Mouse (Mus musculus) E14TG2a.4 (cell line): ENCODE measurements around the gene Efna5.

Source experiments
- H3K27me3 ChIP-seq: 2 replicates; pipeline ENCODE4 v1.6.1; 2014; ENCODE audit warnings: low read length, control low read depth; ENCODE audit not compliant: insufficient read depth
- H3K36me3 ChIP-seq: 2 replicates; pipeline ENCODE4 v1.6.1; 2014; ENCODE audit warnings: low read length, control low read depth; ENCODE audit not compliant: insufficient read depth
- H3K4me1 ChIP-seq: replicated peaks from 2 replicates; pipeline ENCODE4 v1.6.1; 2014; ENCODE audit warnings: low read depth, low read length, control low read depth
- H3K4me3 ChIP-seq: replicated peaks from 2 replicates; pipeline ENCODE4 v1.5.1; 2014; ENCODE audit warnings: mild to moderate bottlenecking, low read length
- H3K9me3 ChIP-seq: 2 replicates; pipeline ENCODE4 v1.6.1; 2014; ENCODE audit warnings: low read length, control low read depth
- CTCF ChIP-seq: conservative IDR thresholded peaks from 2 replicates; pipeline ENCODE4 v1.5.1; 2014; ENCODE audit warnings: low read length
- NANOG ChIP-seq: IDR thresholded peaks from 2 replicates; pipeline ENCODE4 v1.6.1; 2014; ENCODE audit warnings: borderline replicate concordance, low read length, mixed read lengths
- POU5F1 ChIP-seq: IDR thresholded peaks from 2 replicates; pipeline ENCODE4 v1.6.1; 2014; ENCODE audit warnings: low read length, borderline replicate concordance

Efna5 gene

DNA sequence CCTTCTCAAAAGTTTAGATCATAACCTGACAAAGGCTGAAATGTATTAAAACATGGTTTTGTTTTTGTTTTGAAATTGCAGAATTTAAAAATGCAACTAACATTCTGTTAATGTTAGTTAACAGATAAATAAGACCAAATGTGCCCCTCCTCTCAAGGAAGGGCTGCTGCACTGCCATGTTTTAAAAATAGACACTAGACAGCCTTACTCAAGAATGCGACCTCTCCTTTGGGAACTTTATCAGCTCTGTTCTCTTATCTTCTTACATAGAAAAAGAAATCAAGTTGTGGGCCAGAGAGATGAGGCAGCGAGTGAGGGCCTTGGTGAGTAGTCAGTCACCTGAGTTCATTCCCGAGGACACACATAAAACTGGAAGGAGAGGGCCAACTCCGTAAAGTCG lies 158.2 kb downstream of the Efna5 start:
- Histone ChIP-seq H3K9me3 (no peaks in the 10 kb centered on the region), H3K36me3 (no peaks in the 10 kb centered on the region), H3K4me3 (no peak overlapping the region), H3K4me1 (no peaks in the 10 kb centered on the region), H3K27me3 (no peaks in the 10 kb centered on the region)
- no peak for TF ChIP-seq NANOG

DNA sequence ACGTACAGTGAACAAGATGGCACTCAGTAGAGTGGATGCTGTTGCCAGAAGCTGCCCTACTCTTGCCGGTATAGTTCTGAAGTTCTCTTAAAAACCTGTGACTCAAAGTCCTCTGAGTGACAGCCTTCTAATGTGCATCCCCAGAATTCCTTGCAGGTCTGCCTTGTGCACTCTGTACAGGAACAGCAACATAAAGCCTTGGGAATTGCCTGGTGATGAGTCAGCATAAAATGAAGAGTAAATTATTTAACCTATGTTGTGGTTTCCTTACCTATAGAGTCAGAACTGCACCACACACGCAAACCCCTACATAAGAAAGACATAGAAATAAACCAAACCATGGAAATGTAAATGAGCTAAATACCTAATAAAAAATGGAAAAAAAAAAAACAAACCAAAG lies 159.5 kb downstream of the Efna5 start:
- H3K4me3 ChIP-seq = no peak overlapping the region
- no peak for TF ChIP-seq CTCF
- TF ChIP-seq POU5F1 = no peak
- no peak for TF ChIP-seq NANOG
- H3K36me3 ChIP-seq = no peaks in the 10 kb centered on the region
- no peaks in the 10 kb centered on the region for H3K27me3 ChIP-seq
- H3K9me3 ChIP-seq = no peaks in the 10 kb centered on the region
- no peaks in the 10 kb centered on the region for H3K4me1 ChIP-seq

- no peak for TF ChIP-seq POU5F1
- no peak for TF ChIP-seq NANOG
- no peak for TF ChIP-seq CTCF
- Histone ChIP-seq H3K27me3 (no peaks in the 10 kb centered on the region), H3K4me1 (no peaks in the 10 kb centered on the region), H3K4me3 (no peak overlapping the region), H3K36me3 (no peaks in the 10 kb centered on the region), H3K9me3 (no peaks in the 10 kb centered on the region)
Measured at GRCm38 (mm10) chr17:62720740-62721450, 160.2 kb downstream of the Efna5 start.

DNA sequence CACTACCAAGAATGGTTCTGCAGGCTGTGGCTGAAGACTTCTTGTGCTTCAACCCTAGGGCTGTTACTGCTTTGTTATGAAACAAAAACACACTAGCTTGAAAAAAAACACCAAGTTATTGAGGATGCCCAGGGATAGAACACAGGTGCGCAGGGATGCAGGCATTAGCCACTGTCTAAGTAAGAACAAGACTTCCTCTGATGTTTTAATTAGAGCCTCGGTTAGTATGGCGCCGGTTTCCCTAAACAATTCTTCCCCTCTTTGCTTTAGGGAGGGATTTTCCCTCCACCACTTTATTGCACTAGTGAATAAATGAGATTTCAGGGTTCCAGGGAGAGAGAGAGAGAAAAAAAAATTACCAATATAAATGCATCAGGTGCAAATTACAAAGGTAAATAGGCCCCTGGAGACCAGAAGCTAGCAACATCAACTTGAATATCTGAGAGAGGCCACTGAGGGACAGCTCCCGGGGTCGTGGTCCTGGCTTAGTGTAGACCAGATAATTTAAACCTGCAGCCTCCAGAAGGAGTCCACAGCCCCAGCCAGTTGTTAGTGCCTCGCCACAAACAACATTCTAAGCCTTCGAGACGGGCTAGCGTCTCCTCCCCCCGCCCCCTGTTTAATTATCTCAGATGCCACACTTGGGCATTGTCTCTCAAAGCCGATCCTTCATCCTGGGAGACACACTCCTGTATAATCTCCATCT lies 163.5 kb downstream of the Efna5 start:
- no peak overlapping the region for H3K4me3 ChIP-seq
- H3K27me3 ChIP-seq = no peaks in the 10 kb centered on the region
- no peaks in the 10 kb centered on the region for H3K9me3 ChIP-seq
- no peak for TF ChIP-seq CTCF
- no peak for TF ChIP-seq NANOG
- no peak for TF ChIP-seq POU5F1
- no peaks in the 10 kb centered on the region for H3K36me3 ChIP-seq
- no peaks in the 10 kb centered on the region for H3K4me1 ChIP-seq

GRCm38 (mm10) chr17:62713455-62713854 lies 167.7 kb downstream of the Efna5 start:
- Histone ChIP-seq H3K4me3 (no peak overlapping the region), H3K36me3 (no peaks in the 10 kb centered on the region), H3K4me1 (no peaks in the 10 kb centered on the region), H3K9me3 (no peaks in the 10 kb centered on the region), H3K27me3 (no peaks in the 10 kb centered on the region)
- TF ChIP-seq CTCF = no peak
- no peak for TF ChIP-seq POU5F1
- no peak for TF ChIP-seq NANOG

DNA sequence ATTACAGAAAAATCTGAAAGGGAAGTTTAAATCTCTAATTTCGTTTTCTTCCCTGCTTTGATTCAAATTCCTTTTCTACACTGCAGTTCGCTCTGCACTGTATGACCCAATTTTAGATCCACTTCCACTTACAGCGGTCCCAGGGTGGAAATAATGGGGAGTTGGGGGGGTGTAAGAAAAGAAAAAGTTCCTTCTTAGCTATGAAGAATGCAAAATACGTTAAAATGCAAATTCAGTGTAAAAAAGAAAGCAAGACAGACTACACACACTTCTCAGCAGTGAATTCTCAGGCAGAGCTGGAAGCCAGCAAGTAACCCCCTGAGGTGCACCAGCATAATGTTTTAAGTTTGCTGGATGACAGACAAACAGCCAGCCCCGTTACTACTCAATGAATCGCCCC lies 174.7 kb downstream of the Efna5 start:
- H3K4me1 ChIP-seq = no peaks in the 10 kb centered on the region
- no peaks in the 10 kb centered on the region for H3K9me3 ChIP-seq
- TF ChIP-seq NANOG = no peak
- no peak overlapping the region for H3K4me3 ChIP-seq
- no peaks in the 10 kb centered on the region for H3K36me3 ChIP-seq
- H3K27me3 ChIP-seq = no peaks in the 10 kb centered on the region

DNA sequence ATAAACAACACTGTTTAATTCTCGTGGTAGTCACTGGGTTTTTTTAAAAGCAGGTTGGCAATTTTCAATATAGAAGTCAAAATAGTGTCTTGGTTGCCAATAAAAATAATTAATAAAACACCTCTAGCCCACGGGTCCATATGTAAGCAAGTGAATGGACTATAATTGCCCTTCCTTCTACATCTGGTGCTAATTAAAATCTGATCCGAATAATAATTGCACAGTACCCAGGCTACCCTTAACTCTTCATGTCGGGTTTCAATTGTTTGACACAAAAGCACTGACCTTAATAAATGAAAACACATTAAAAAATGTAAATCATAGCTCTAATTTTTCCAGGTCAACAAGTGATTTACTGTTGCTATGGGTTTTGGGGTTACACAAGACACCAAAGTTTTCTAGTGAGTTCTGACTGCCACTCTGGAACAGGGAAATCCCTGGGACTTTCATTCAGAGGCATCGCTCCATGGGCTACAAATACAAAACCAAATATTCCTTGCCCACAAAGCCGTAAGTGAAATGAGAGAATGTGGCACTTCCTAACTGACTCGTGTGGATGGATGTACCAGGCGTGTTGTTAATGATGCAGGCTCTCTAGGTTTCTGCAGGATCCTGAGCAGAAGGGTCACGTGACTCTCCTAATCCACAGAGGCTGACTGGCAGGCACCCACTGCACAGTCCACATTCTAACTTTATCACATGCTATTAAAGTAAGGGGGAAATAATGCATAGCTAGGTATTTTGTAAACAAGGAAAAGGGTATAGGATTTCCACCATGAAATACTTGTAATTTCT lies 178.9 kb downstream of the Efna5 start:
- Histone ChIP-seq H3K4me1 (no peaks in the 10 kb centered on the region), H3K9me3 (no peaks in the 10 kb centered on the region), H3K27me3 (no peaks in the 10 kb centered on the region), H3K36me3 (no peaks in the 10 kb centered on the region), H3K4me3 (no peak overlapping the region)
- TF ChIP-seq NANOG (no peak), CTCF (no peak), POU5F1 (no peak)

GRCm38 (mm10) chr17:62700791-62701602 lies 180.1 kb downstream of the Efna5 start:
- no peaks in the 10 kb centered on the region for H3K36me3 ChIP-seq
- no peaks in the 10 kb centered on the region for H3K9me3 ChIP-seq
- H3K27me3 ChIP-seq = no peaks in the 10 kb centered on the region
- no peaks in the 10 kb centered on the region for H3K4me1 ChIP-seq
- no peak for TF ChIP-seq NANOG
- TF ChIP-seq CTCF = no peak
- no peak for TF ChIP-seq POU5F1
- no peak overlapping the region for H3K4me3 ChIP-seq
